Mouse (Mus musculus): ENCODE measurements at regions not wholly inside any gene's neighbourhood (a gene's known extent, or its start where the extent isn't known, plus 50 kb on each side); places are given as distances from the start of the nearest gene placed in this dataset.
A peak's percentile ranks its signal among the peaks of the same experiment; 100 is the strongest.

DNA sequence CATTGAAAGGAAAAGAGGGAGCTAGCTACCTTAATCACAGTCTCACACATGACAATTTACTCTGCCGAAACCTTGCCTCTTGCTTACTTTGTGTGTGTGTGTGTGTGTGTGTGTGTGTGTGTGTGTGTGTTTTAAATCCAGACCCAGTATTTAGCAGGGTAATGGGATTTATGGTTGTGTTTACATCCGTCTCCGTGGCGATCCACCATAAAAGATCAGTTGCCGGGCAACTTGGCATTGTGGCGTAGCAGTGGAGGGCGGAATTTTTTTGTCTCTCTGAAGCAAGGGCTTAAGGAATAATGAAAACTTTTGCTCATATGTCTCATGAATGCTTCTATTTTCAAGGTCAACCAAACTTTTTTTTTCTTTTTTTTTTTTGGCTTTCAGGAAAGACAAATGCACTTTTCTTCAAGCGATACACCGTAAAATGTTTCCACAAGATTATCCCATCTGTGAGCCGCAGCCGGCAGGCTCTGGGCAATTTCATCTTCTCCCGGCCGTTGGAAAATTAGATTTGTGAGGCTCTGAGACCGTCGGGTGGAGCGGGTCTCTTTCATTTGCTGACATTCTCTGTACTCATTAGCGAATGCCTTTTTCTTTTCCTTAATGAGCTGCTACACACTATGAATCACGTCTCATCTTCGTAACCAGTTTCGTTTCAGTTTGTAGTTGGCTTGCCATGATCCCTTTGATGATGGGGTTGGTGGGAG lies 53.9 kb upstream of the Ptch1 start:
- peak in 1 of 2 experiments; percentile 7 for DNase-seq (ENCODE audit: low spot score in 2 of 2)

DNA sequence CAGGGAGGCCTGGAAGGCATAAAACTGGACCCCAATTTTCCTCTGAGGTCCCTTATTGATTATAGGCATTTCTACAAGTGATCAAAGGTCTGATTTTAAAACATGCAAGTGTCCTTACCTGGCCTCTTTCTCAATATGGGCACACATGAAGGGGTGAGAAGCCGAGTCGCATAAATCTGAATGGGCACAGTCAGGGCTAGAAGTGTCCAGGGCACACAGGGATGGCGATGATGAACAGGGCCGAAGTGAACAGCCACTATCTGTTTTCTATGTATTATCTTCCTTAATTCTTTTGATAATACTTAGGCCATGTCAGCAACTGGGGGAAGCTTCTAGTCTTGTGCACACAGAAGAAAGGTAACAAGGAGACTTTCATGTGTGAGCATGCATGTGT lies 54.5 kb upstream of the Ptch1 start:
- no peak for DNase-seq (ENCODE audit: low spot score in 2 of 2)

DNA sequence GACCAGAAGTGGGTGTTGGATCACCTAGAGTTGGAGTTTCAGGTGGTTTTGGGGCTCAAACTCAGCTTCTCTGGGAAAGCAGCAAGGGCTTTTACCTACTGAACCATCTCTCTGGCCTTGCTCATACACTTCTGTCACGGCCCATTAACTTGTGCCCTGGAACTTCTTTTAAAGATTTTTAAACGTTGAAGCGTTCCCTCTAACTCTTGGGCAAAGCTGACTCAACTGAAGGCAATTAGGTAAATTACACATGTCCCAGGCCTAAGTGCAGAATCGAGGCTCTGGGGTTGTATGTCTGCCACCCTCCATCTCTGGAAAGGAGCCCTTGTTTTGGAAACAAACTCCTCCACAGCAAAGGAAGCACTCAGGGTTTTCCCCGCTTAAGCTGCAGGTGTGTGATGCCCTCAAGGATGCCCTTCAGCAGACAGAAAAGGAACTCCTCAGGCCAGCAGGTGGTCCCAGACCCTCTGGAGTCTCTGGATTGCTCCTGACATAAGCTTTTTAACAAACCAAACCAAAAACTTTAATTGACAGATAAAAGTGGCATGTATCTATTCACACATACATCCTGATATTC lies 58.5 kb upstream of the Ptch1 start:
- no peak for DNase-seq (ENCODE audit: low spot score in 2 of 2)

DNA sequence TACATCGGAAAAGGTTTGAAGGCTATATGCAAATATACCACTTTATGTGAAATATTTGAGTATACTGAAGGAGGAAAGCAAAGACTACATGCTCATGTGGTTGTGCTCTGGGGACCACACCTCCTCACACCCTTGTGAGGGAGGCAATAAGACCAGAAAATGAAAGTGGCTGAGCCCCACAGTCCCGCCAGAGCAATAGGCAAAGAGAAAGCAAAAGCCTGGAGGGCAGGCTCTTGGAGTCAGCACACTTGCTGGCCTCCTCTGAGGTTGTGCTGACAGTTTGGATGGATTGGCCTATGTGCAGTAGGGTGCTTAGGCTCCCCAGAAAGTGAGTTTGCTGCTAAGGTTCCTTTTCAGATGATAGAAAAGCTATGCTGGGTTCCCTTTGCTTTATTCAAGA lies 60.9 kb upstream of the Ptch1 start:
- DNase-seq (ENCODE audit: low spot score in 2 of 2) = no peak

DNA sequence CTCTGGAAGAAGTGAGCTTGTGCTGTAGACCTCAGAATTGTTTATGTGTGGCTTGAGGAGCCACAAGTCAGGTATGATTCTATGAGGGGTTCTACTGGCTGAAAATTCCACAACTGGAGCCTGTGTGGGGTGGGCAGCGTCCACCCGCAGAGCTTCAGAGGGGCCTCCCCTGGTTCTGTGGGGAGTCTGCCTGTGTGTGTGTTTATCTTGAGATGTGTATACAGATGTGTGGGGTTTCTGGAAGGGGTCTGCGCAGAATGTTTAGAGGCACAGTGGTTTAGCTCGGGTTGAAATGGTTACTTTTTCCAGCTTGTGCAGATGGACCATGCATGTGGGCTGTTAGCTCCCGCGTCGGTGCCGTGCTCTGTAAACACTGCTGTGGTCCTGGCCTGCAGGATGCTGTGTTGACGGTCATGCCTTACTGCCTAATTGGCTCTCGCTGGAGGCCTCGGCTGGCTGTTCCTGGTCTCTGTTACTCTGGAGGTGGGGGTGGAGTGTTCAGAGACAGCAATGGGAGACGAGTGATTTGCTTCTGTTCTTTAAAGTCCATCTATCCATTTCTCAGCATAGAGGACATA lies 68.3 kb upstream of the Ptch1 start:
- no peak for DNase-seq (ENCODE audit: low spot score in 2 of 2)

DNA sequence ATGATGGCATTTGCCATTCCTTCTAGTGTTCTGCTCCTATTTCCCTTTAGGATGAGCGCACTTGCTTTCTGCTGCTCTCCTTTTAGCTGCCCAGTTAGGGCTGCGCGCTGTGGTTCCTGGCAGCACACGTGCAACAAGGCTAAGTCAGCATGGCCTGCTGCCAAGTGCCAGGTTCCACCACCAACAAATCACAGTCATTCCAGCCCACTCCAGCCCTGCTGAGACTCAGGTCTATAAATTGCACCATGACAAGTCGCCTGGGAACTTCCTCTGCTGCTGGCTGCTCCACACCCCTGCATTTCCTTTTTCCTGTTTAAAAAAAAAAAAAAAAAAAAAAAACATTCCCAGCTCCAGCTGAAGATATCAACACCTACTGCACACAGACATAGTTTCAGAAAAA lies 69.2 kb upstream of the Ptch1 start:
- DNase-seq (ENCODE audit: low spot score in 2 of 2) = peak in 1 of 2 experiments; percentile 4

DNA sequence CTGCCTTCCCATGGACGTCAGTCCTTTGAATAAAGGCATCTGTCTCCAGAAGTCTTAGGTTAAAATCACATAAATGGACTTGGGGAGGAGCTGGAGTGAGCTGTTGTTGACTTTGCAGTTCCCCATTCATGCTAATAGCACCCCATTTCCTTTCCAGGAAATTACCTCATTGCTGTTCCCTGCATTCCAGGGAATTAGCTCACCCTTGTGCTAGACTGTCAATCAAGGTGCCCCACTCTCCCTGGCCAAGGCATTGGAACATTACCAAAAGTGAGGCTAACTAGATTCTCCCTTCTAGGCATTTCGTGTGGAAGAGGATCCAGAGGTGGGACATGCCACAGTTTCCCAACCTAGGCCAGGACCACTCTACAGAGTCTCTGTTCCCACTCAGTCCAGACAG lies 70.0 kb upstream of the Ptch1 start:
- DNase-seq (ENCODE audit: low spot score in 2 of 2) = no peak

DNA sequence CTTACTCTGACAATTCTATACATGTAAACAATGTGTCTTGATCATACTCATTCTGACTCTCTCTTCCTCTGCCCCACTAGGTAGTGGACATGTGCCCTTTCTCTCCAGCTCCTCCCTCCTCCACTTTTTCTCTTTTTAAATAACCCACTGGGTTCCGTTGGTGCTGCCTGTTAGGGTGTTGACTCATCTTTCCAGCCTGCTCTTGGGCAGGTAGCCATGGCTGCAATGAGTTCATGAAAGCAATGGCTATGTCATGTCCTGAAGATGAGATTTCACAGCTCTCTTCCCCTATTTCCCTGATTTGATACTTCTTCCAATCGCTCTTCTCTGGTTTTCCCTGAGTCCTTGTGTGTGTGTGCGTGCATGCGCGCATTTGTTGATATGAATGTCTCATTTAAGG lies 70.9 kb upstream of the Ptch1 start:
- DNase-seq (ENCODE audit: low spot score in 2 of 2) = no peak

DNA sequence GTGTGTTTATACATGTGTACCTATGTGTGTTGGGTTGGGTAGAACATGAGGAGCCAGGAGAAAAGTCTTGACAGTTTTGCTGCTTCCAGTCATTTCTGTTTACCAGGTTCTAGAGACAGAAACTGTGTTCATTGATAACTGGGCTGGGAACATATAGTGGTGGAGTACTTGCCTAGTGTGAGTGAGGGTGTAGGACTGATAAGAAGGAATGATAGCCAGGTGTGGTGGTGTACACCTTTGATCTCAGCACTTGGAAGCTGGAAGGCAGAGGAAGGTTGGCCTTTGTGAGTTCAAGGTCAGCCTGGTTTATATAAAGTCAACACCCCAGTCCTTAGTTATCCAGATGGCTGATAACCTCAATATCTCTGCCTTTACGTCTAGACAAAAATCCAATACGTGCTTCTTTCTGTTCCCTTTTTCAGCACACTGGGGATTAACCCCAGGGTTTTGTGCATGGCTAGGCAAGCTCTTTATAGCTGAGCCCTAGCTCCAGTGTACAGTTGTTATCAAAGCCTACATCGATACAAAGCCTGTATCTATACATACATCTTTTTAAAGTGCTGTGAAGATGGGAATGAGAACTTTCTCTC lies 75.8 kb upstream of the Ptch1 start:
- no peak for DNase-seq (ENCODE audit: low spot score in 2 of 2)

DNA sequence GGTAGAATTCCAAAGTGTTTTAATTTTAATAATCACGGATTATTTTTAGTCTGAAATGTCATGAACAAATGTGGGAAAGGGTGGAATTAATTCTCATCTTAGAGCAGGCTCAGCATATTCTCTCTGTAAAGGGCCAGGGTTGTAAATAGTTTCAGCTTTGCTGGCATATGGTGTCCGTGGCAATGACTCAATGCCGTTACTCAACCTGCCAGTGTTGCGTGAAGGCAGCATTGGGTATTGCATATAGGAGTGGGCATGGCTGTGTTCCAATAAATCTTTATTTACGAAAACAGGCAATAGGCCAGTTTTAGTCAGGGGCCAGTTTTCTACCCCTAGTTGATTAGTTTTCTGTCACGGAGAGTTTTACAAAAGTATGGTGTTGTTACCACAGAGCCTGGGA lies 81.1 kb upstream of the Ptch1 start:
- no peak for DNase-seq (ENCODE audit: low spot score in 2 of 2)

DNA sequence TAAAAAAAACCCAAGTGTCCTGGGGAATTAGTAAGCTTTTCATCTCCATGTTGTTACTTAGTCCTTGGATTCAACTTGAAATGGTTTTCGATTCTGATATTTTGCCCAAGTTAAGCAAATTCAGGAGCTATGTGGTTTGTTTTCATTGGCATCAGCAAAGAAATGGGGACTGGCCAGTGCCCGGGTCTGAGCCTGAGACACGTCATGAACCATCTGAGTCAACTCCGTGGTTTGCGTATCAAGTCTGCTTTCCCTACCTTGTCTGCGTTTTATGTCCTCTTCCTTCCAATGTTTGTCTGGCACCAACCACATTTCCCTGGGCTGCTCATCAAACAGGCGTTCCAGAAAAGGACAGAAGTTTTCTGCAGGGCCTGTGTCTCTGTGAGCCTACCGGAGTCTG lies 83.7 kb upstream of the Ptch1 start:
- DNase-seq (ENCODE audit: low spot score in 2 of 2) = no peak

DNA sequence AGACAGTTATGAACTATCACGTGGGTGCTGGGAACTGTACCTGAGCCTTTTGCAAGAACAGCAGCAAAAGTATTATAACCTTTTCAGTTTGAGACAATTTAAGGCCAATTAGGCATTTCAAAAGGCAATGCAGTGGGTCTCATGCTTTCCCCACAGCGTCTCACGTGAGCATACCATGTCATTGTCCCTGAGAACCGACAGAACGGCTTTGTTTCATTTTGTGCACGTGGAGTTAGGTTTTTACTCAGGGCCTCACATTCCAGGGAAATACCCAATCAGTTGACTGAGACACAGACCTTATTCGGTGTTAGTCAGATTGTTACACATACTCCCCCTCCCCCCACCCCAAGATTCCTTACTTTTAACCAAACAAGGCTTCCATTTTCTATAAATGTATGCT lies 86.0 kb upstream of the Ptch1 start:
- no peak for DNase-seq (ENCODE audit: low spot score in 2 of 2)

DNA sequence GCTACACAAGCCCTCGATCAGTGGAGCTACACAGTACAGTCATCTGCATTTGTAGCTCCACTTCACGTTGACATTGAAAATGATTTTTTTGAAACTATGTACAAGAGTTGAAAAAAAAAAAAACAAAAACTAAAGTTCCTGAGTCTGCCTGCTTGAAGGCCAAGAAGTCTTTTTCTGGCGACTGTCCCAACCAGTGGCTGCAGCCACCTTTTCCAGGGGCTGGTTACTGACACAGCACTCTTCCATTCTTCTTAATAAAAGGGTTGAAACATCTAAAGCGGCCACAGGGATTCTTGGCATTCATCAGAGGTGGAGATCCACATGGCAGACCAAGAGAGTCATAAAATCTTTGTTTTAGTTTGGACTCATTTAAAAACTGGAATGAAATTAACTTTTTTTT lies 87.0 kb upstream of the Ptch1 start:
- DNase-seq (ENCODE audit: low spot score in 2 of 2) = no peak

DNA sequence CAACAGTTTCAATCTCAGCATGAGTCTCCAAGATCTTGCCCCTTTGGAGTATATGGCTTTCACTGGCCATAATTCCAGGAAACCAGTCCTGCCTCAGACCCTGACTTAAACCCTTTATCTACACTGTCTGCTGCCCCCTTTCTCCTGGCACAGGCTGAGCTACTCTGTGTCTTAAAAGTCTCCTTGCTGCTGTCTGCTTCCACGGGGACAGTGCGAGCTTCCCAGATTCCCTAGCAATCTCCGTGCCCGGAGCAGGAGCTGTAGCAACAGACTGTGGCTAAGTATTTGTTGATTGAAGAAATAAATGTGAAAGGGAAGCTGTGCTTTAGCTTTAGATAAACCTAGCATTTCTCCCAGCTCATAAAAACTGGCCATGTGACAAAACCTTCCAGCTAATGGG lies 95.2 kb upstream of the Ptch1 start:
- DNase-seq (ENCODE audit: low spot score in 2 of 2) = no peak

DNA sequence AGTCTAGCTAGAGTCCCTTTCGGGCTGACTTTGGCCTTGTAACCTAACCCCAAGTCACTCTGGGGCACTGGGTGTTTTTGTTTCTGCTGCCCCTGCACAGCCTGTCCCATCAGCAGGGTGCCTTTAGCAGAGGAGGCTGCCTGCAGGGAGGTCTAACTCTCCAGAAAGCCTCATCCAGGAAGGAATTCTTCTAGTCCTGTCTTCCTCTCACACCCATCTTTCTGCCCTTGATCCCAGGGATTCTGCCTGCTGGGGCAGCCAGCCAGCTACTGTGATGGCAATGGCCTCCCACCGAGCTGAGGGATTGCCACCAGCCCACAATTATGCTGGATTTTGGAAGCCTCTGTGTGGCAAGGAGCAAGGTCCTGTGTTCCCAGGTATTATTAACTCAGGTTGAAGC lies 95.6 kb upstream of the Ptch1 start:
- no peak for DNase-seq (ENCODE audit: low spot score in 2 of 2)

DNA sequence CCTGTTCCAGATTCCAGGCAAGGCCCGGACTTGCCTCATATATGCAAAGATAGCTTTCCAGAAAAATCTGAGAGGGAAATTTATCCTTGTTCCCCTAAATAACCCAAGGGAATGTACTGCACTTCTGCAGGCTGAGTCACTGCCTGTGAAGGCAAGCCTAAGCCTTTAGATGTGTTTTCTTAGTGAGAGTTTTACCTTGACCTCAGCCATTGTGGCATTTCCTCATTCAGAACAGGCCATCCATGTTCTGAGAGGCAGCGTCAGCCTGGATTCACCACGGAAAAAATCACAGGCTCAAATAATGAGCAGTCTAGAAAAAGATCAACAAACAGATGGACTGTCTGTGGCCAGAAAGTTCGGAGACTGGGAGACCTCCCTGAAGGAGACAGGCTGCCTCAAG lies 99.0 kb upstream of the Ptch1 start:
- DNase-seq (ENCODE audit: low spot score in 2 of 2) = no peak

DNA sequence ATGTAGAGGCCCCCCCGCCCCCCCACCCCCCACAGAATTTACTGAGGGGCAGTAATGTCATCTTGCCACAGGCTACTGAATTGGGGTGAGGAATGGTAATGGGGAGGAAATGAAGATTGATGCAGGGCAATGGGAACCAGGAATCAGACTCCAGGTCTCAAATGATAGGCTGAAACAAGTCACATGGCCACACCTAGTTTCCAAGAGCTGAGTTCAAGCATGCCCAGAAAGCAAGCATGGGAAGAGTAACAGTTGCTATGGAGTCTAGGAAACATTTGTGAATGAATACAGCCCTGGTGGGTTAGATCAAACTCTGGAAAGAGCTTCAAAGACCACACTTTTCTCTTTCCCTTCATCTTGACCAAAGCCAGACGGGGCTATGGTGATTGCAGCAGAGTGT lies 104.3 kb upstream of the Ptch1 start:
- DNase-seq (ENCODE audit: low spot score in 2 of 2) = no peak

DNA sequence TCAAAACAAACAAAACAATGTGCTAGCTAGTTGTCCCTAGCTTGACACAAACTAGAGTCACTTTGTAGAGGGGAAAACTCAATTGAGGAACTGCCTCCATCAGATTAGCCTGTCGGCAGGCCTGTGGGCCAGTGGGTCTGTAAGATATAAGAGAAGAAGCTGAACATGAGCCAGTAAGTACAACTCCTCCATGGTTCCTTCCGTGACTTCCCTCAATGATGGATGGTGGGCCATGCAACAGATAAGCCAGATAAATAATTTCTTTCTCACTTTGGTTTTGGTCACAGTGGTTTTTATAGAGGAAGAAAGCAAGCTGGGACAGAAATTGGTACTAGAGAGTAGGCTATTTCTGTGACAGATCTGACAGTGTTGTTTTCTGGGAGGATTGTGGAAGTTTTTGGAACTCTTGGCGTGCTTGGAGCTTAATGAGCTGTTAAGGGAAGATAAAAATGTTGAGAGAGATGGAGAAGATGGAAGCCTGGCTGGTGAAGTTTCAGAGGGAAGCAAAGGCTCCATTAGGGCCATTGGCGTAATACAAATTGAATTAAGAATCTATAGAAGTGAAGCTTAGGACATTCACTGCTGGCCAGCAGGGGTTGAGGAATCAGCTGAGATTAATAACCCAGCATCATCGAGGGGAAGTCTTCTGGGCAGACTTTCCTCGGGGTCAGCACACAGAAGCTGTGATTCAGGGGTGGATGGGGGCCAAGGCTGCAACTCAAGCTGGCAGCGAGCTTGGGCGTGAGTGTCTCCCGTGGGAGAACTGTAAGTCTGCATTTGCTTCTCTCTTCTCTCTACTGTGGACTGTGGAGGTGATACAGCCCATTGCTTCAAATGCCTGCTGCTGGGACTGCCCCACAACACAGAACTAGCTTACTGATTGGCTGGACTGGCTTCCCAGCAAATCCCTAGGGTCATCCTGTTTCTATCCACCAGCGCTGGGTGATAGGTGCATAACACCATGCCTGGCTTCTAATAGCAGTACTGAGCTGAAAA lies 105.2 kb upstream of the Ptch1 start:
- no peak for DNase-seq (ENCODE audit: low spot score in 2 of 2)

DNA sequence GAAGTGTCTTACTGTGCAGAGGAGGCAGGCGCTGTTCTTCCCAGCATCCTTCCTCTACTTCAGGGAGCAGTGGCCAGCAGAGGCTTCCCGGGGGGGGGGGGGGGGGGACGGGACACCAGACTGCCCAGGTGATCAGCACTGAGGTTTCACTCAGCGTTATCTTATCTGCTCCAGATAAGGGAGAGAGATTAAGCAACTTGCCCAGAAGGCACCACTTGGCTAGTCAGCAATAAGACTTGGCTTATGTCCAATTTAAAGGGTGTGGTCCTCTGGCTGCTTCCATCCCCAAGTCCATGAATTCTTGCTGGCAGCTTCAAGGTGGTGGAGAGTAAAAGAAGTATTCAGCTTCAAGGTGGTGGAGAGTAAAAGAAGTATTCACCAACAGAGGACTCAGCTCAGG lies 108.9 kb upstream of the Ptch1 start:
- DNase-seq (ENCODE audit: low spot score in 2 of 2) = no peak

DNA sequence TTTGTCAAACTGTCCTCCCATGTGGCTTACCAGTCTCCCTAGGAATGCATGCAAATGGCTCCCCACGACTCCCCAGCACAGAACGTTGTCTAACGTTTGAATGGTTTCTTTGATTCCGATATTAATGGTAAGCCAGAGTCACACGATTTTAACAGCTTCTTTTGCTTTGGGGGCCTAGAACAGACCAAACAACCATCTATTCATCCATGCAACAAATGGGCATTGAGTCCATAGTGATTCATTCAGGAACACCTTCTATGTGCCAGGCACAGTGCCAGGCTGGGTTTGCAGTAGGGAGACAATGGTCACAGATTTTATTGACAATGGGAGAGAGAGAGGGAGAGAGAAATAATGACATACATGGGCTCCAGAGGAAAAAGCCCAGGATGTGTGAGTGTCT lies 118.6 kb upstream of the Ptch1 start:
- peak in 1 of 2 experiments; percentile 47 for DNase-seq (ENCODE audit: low spot score in 2 of 2)

DNA sequence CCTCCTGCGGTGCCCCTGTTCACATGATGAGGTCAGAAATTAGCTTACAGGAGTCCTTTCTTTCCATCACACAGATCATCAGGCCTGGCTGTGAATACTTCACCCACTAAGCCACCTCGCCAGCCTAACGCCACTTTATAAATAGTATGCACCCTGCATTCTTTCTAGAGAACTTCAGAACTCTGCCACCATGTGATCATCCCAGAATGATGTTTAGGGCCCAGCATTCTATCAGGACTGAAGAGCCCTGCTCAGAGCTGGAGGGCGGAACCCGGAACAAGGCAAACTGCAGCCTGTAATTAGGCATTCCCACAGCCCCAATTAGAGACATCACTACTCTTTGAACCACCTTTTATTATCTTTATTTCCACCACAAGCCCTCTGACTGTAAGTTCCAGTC lies 120.2 kb upstream of the Ptch1 start:
- DNase-seq (ENCODE audit: low spot score in 2 of 2) = no peak

Measured in layer of hippocampus, postnatal 14 days (tissue).